In the genomic region with DNA sequence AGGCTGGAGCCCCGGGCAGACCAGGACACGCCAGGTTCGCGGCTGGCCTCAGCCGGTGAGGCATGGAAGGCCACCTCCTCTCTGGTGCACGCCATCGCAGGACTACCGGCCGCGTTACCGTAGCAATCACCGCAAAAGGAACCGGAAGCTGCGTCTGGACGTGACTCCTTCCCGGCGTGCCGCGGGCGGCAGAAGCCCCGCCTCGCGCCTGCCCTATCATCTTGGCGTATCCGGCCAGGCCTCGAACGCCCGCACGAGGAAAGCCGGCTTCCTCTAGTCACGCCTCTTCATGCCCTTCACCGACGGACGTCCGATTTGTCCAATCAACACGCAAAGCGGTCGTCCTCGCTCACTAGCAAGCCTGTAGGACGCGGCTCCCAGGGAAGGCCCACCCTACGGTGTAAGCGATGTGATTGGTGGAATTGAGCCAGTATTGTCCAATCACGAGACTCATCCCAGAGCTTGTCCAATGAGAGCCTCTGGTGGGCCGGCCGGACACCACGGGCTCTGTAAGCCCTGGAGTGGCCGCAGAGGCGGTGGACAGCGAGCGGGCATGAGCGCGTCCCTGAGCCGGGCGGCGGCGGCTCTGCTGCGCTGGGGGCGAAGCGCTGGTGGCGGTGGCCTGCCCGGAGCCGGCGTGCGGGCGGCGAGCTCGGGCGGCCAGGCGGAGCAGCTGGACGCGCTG, we compare ENCODE assay signal across 8 mouse cellular contexts. TPM values are rescaled to one million over a fixed set of nuclear protein-coding genes. Genes with fewer than 3 reads are reported as not detected.
A peak's percentile ranks its signal among the peaks of the same experiment; 100 is the strongest.
DNase-seq lines count a peak whose midpoint lies in the region; ATAC-seq and TF ChIP-seq lines count a peak whose summit lies in the region.

Gene Glrx5, plus strand, starts transcription at position 542 of the 685 bp plus-strand sequence.

- peak within 1 kb of the TSS; percentile 93 for H3K4me2 ChIP-seq in kidney, embryonic 14.5 days (replicated peaks; ENCODE audit: low read depth, low read length)
- peak within 1 kb of the TSS; percentile 93 for H3K4me2 ChIP-seq in limb, embryonic 15.5 days

- H3K36me3 ChIP-seq in kidney, embryonic 14.5 days (ENCODE audit: control insufficient read depth, insufficient read depth, low read length), result peaks cover 15% of the 10 kb centered on the region; the same call in 1 of the 2 replicates
- peaks cover 24% of the 10 kb centered on the region for H3K36me3 ChIP-seq in limb, embryonic 15.5 days

- TF ChIP-seq CTCF in bone marrow macrophage, adult 2 months (IDR thresholded peaks at IDR 0.05; ENCODE audit: low read depth, low read length), result no peak
- TF ChIP-seq CTCF in embryonic fibroblast, embryonic 13.5 days (IDR thresholded peaks at IDR 0.05; ENCODE audit: borderline replicate concordance, insufficient read depth, low read length), result no peak

- H3K9me3 ChIP-seq in kidney, embryonic 14.5 days (ENCODE audit: control insufficient read depth, low read length), result no peaks in the 10 kb centered on the region
- H3K9me3 ChIP-seq in limb, embryonic 15.5 days, result no peaks in the 10 kb centered on the region

- H3K4me3 ChIP-seq in bone marrow macrophage, adult 2 months (ENCODE audit: insufficient read depth, low read length), result peak within 1 kb of the TSS; percentile 80
- H3K4me3 ChIP-seq in embryonic fibroblast, embryonic 13.5 days (ENCODE audit: insufficient read depth, low read length), result peak within 1 kb of the TSS; percentile 95
- peak within 1 kb of the TSS; percentile 71 for H3K4me3 ChIP-seq in kidney, embryonic 14.5 days (ENCODE audit: low read length)
- peak within 1 kb of the TSS; percentile 89 for H3K4me3 ChIP-seq in limb, embryonic 15.5 days

- peaks cover 27% of the 10 kb centered on the region for H3K4me1 ChIP-seq in bone marrow macrophage, adult 2 months (ENCODE audit: control insufficient read depth, insufficient read depth, low read length)
- peaks cover 3% of the 10 kb centered on the region; the same call in 1 of the 2 replicates for H3K4me1 ChIP-seq in embryonic fibroblast, embryonic 13.5 days (ENCODE audit: control insufficient read depth, insufficient read depth, low read length)
- H3K4me1 ChIP-seq in kidney, embryonic 14.5 days (ENCODE audit: control insufficient read depth, insufficient read depth, low read length), result peaks cover 15% of the 10 kb centered on the region
- peaks cover 34% of the 10 kb centered on the region for H3K4me1 ChIP-seq in limb, embryonic 15.5 days

- DNase-seq in A20 (ENCODE audit: low read depth, low spot score), result peak; percentile 100
- DNase-seq in heart, adult 9 months (ENCODE audit: low spot score in 2 of 2), result peak; percentile 100
- peak; percentile 97 to 99 for DNase-seq in monocyte, adult 2 months (ENCODE audit: low read depth in 1 of 2, low spot score in 2 of 2)
- DNase-seq in spleen, postnatal 36 days (ENCODE audit: low spot score in 2 of 2), result peak; percentile 100

- WGBS in kidney, embryonic 14.5 days, result 1% methylated on average over 71 of the region's 72 CpGs
- WGBS in limb, embryonic 15.5 days, result under 1% methylated on average over 72 of the region's 72 CpGs

- no peaks in the 10 kb centered on the region for H3K27me3 ChIP-seq in kidney, embryonic 14.5 days (ENCODE audit: control insufficient read depth, insufficient read depth, low read length)
- H3K27me3 ChIP-seq in limb, embryonic 15.5 days, result no peaks in the 10 kb centered on the region

- ATAC-seq in kidney, embryonic 14.5 days (ENCODE audit: low FRiP score, low TSS enrichment), result peak; percentile 99
- peak; percentile 99 for ATAC-seq in limb, embryonic 15.5 days (ENCODE audit: insufficient number of reproducible peaks, low FRiP score, low TSS enrichment, low read depth)

- peak within 1 kb of the TSS; percentile 73 for H3K27ac ChIP-seq in bone marrow macrophage, adult 2 months (ENCODE audit: insufficient read depth, low read depth, low read length)
- H3K27ac ChIP-seq in embryonic fibroblast, embryonic 13.5 days (ENCODE audit: insufficient read depth, low read length), result peak within 1 kb of the TSS; percentile 16
- peak within 1 kb of the TSS; percentile 39; the same call in 1 of the 2 replicates for H3K27ac ChIP-seq in kidney, embryonic 14.5 days (ENCODE audit: low read depth, low read length)
- H3K27ac ChIP-seq in limb, embryonic 15.5 days, result peak within 1 kb of the TSS; percentile 83

- peak within 1 kb of the TSS; percentile 85 for H3K9ac ChIP-seq in kidney, embryonic 14.5 days (ENCODE audit: low read depth, low read length)
- peak within 1 kb of the TSS; percentile 75 for H3K9ac ChIP-seq in limb, embryonic 15.5 days

- TF ChIP-seq POLR2A in bone marrow macrophage, adult 2 months (IDR thresholded peaks at IDR 0.05; ENCODE audit: borderline replicate concordance, low read depth, low read length), result peak; percentile 14; the same call in 1 of the 2 replicates
- peak; percentile 95 for TF ChIP-seq POLR2A in embryonic fibroblast, embryonic 13.5 days (IDR thresholded peaks at IDR 0.05; ENCODE audit: low read depth, low read length)

RNA-seq across cellular contexts. Expression of gene Glrx5, which starts in this region (rescaled TPM):
- 22.5 and 31.6 TPM in 2 replicates for polyA plus RNA-seq in bone marrow macrophage, adult 2 months (2012; ENCODE audit: insufficient read depth, insufficient read length, missing spikeins)
- 37.6 and 45.1 TPM in 2 replicates for polyA plus RNA-seq in embryonic fibroblast, embryonic 13.5 days (2011; ENCODE audit: insufficient read length, low read depth, missing spikeins)
- polyA plus RNA-seq in kidney, embryonic 14.5 days (2014; fragmentation: Nextera tagmentation; extraction: Ambion mirVana), result 161 and 195 TPM in 2 replicates
- polyA plus RNA-seq in limb, embryonic 15.5 days (2015; fragmentation: Nextera tagmentation; extraction: Ambion mirVana), result 129 and 134 TPM in 2 replicates

Comparison
In these comparisons a context has a peak if more than half of its experiments do, and no peak if none do; other contexts are left out.
1. Peak in every context shown above with its lines: DNase-seq, ATAC-seq, H3K4me3 ChIP-seq and H3K27ac ChIP-seq.
2. H3K27ac ChIP-seq: peak in every context shown above with its lines; median percentile 83 in limb, embryonic 15.5 days; 73 in bone marrow macrophage, adult 2 months; 39 in kidney, embryonic 14.5 days; 16 in embryonic fibroblast, embryonic 13.5 days.